Mouse (Mus musculus): Measurements from ENCODE around the gene Trim61.

Trim61 gene

DNA sequence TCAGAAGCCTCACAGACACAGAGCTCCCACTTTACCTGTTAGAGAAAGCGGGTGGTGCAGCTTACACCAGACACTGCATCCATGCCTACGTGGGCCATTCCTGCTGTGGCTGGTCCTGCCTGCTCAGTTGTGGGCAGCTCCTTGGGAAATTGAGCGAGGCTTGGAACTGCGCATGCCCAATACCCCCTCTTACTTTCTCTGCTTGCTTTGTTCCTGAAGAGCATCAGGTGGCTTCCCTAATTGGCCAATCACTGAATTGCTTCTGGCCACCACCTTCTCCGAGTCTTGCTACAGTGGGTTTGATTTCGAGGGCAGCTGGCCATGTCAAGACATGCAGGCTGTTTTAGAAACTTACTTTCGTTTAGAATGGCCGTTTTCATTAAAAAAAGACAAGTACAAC is at the start of gene Trim61, which contains the start of gene Trim60:
Gene Trim61, minus strand, starts transcription at position 101 of the 400 bp plus-strand sequence.
Gene Trim60, minus strand, starts transcription at position 162 of the 400 bp plus-strand sequence.
- DNase-seq: no peak

DNA sequence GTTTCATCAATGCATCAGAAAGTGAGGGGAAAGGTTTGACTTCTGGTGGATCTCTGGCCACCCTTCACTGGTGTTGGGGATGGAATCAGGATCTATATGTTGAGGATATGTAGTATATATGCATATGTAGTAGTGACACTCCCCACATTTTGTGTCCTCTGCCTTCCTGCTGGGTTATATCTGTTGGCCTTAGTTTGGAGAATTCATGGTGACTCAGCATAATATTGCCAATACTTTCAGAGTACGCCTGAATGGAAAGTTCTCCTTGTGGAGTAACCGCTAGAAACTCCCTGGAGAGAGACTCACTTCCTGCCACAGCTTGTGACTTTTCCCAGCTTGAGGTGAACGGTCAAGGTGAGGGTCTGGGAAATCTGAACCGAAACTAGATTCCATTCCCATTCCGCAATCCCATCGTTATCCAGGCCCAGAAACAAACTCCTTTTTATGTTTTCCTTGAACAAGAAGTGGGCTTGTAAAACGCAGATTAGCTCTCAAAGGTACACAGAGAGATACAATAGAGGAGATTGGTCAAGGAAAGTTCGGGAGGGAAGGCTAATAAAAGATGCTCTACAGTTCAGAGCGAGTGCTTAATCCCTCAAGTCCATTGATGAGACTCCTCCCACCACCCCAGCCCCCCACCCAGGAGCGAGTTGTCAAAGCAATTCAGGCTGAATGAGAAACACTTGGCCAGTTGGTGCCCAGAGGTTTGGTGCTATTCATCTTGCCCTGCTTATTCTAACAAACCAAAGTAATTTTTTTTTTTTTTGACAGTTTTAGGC is 49.6 kb upstream of the Trim61 start:
- no peak for DNase-seq

DNA sequence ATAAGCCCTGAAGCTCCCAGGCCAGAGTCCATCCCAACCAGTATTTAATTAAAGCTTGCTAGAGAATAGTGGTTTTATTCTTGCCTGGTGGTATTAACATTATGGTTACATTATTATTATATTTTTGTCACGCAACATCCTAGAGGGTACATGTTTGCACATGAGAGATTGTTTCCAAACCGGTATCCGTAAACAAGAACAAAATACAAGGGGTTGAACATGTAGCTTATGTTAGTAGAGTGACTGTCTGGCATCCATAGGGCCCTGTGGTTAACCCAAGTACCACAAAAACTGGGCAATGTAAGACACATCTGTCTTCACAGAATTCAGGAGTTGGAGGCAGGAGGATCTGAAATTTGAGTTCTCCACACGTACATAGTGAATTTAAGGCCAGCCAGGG is 48.7 kb upstream of the Trim61 start:
- no peak for DNase-seq

DNA sequence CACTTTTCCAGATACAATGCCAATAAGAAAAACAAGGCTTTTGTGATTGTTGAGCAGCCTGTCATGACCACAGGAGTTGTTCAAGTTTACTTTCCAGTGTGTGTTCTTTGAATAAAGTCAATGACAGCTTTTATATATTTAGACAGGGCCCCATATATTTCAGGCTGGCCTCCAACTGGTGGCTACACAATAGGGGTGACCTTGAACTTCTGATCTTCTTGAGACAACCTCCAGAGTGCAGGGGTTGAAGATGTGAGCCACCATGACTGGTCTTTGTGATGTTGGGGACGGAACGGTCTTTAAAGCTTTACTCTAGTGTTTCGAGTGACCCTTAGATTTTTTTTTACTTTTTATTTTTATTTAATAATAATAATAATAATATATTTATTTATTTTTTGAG is 47.3 kb upstream of the Trim61 start:
- no peak for DNase-seq

DNA sequence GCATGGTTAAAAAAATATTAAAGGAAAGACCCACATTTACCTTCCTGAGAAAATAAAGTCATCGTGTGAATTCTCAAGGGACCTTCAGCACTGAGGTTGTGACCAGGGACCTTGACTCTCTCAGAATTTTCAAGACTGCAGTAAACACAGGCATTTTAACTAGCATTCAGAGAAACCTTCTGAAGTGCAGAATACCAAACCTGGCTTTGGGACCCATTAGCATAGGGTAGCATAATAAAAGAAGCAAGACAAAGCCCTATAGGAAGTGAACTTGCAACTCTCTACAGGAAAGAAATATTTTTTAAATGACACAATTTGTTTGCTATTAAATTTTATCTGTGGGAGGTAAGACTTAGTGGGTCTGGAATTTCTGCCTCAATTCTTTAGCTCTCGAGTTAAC is 45.7 kb upstream of the Trim61 start:
- DNase-seq: no peak

DNA sequence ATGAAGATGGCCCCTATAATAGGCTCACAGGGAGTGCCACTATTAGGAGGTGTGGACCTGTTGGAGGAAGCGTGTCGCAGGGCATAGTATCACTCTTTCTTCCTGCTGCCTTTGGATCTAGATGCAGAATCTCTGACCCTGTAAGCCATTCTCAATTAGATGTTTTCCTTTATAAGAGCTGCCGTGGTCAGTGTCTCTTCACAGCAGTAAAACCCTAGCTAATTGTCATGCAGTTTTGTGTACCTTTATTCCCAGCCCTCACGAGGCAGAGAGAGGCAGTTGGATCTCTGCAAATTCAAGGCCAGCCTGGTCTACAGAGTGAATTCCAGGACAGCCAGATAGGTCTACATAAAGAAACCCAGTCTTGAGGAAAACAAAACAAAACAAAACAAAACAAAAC is 43.9 kb upstream of the Trim61 start:
- DNase-seq: no peak

DNA sequence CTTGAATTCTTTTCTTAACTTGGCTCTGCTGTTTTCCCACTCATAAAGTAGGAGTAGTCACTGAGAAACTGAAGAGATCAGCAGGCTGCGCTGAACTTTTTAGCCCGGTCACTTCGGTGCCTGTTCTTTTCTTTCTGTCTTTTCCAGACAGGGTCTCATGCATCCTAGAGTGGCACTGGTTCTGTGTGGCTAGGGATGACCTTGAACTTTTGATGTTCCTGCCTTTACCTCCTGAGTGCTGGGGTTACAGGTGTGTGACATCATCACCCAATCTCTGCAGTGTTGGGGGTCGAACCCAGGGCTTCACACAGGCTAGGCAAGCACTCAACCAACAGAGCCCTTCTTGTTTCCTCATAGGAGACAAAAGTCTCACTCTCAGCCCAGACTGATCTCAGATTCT is 38.4 kb upstream of the Trim61 start:
- no peak for DNase-seq

DNA sequence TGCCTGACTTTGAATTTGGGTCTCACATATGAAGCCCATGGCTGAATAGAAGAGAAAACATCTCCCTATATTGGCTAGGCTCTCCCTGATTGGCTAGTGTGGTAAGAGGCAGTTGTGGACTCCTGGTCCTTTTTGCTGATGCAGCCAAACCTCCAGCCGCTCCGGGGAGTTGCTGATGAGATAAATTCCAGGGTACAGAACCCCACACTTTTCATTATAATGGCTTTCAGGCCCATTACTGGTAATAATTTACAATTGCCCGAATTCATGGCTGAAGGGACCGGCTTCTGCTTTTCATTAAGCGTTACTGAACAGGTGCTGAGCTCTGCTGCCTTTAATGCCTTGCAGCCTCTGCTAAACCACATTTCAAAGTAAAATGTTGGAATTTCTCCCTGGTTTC is 35.6 kb upstream of the Trim61 start:
- no peak for DNase-seq

DNA sequence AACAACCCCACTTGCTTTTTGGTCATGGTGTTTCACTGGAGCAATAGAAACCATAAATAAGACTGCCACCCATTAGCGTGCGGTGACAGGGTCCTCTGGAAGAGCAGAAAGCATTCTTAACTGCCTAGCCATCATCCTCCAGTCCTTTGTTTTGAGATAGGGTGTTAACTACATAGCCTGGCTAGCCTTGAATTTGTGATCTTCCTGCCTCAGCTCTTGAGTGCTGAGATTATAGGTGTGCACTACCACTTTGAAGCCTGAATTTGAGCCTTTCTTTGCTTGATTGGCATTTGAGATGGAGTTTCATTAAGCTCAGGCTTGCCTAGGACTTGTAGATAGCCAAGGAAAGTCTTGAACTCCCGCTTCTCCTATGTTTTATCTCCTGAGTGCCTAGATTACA is 35.2 kb upstream of the Trim61 start:
- no peak for DNase-seq

DNA sequence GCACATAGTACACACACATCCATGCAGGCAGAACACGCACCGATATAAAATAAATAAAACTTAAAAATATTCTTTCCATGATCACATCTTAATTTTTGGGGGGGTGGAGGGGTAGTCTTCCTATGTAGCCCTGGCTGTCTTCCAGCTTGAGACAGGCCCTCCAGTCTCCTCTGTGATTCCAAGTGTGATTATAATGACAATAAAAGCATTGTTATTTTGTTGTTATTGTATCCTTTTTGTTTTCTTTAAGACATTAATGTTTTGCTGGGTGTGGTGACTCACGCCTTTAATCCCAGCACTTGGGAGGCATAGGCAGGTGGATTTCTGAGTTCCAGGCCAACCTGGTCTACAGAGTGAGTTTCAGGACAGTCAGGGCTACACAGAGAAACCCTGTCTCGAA is 29.5 kb upstream of the Trim61 start:
- DNase-seq: no peak

DNA sequence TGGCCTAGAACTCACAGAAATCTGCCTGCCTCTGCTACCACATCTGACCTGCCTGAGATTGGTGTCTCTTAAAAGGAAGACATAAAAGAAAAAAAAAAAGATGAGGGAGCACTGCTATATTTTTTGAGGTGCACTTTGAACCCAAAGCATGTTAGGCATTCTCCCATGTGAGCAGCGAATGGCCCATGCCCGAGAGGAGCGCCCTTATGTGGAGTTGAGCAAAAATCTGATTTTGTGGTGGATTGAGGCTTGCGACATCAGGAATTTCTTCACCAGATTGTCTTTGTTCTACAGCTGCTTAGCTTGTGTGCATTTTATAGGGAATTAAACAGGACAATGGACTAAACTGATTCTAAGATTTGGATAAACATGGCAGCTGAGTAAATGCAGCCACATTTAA is 28.9 kb upstream of the Trim61 start:
- no peak for DNase-seq

DNA sequence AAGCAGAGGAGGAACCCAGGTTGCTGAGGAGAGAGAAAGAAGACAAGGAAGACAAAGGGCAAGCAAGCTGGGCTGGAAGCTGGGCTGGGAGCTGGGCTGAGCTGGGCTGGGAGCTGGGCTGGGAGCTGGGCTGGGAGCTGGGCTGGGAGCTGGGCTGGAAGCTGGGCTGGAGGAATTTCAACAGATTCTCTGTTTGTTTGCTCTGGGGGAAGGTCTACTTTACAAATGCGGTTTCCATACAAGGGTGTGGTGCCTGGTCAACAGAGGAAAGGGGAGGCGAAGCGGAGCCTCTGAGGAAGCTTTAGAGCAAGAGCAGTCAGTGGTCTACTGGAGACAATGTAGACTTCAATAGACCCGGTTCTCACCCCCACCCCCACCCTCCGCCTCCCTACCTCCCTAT is 28.2 kb upstream of the Trim61 start:
- no peak for DNase-seq

DNA sequence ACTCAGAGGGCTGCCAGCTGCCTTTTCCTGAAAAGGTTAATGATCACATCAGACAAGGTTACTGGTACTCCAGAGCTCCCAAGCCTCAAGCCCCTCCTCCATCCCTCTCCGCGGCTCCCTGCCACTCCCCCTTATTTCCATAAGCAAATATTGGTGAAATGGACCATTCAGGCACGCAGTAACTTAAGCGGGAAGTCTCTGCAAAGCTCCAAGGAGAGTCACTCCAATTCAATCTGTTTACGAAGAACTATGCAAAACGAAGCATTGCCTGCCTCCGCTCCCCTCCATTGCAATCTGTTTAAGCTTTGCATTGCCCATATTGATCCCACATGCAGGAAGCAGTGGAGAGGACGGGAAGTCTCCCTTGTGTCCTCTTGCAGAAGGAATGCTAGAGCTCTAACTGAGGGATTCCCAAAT is 18.8 kb upstream of the Trim61 start, which contains the start of gene Apela:
Gene Apela, minus strand, starts transcription at position 220 of the 417 bp plus-strand sequence.
- peak; percentile 61 to 77 for DNase-seq

DNA sequence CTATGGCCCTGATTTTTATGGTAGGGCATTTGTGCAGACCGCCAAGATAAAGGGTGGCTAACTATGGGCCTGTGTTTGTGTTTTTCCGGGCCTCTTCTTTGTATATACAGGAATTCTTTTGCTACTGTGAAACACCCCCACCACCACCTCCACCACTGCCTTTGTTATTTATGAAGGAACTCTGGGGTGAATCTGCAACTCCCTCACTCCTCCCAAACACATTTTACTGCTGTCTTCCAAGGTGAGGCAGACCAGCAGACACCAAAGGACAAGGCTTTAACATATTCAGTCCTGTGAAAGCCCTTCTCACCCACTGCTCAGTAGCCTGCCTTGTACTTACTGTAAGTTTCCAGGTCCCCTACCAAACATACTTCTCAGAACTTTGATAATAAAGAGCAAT is 15.8 kb upstream of the Trim61 start:
- DNase-seq: no peak

DNA sequence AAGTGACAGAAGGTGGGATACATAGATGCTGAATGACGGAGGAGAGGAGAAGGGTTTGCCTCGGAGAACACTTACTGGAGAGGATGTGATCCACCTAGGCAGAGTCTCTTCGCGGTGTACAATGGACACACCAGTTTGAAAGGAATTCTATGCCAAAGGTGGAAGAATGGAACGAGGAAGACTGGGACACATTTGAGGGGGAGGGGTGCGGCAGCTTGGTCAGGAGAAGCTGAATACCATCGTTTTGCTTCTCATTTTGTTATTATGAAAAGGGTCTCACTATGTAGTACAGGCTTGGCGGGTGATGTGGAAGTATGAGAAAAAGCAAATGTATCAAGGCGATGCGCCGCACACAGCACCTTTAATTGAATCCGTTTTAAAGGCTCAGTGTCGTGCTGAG is 14.7 kb upstream of the Trim61 start:
- no peak for DNase-seq

DNA sequence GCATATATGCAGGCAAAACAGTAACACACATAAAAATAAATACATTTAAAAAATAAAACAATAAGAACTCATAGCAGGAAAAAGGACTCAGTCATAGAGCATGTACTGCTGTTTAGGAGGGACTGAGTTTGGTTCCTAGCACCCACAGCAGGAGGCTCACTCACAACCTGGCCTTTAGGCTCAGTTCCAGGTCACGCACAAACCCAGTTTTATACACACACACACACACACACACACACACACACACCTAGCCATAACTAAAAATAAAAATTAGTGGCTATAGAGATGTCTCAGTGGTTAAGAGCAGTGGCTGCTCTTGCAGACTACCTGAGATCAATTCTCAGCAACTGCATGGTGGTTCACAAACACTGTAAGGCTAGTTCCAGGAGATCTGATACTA is 13.8 kb upstream of the Trim61 start:
- DNase-seq: no peak

DNA sequence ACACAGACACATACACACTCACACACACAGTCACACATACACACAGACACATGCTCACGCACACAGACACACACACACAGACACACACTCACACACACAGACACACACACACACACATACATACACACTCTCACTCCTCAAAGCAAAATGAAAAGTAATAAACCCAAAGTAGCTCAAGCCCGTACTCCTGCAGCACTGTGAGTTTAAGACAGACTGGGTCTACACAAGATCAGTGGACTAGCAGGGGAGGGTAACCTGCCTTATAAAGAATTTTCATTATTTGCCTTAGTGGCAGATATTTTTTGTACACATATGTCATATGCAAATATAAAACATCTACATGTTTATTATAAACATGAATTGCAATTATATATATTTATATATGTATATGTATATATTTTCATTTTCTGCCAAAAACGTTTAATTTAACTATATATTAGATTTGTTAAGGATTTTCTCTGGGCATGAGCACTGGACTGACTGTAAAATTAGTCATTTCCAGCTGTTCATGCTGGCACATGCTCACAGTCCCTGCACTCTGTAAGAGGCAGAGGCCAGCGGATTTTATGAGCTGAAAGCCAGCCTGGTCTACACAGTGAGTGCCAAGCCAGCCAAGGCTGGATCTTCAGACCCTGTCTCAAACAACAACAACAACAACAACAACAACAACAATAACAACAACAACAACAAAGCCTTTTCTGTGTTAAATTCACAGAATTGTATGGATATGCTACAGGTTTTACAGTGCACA is 12.6 kb upstream of the Trim61 start:
- DNase-seq: no peak

DNA sequence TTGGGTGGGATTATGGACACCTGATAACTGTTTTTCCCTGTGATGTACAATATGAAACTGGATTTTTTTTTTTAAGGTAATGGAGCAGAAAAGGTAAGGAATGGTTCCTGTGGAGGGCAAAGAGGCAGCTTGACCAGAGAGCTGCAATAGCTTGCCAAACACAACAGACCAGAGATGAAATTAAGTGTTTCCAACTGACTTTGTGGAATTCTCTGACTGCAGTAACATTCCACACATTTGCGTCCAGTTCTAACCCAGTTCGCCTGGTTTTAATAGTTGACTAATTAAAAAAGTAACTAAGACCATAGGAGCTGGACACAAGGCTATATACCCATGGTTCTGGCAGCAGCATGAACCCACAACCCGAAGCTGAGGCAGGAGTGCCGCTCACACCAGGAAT is 11.5 kb upstream of the Trim61 start:
- DNase-seq: peak in 1 of 2 experiments; percentile 64

DNA sequence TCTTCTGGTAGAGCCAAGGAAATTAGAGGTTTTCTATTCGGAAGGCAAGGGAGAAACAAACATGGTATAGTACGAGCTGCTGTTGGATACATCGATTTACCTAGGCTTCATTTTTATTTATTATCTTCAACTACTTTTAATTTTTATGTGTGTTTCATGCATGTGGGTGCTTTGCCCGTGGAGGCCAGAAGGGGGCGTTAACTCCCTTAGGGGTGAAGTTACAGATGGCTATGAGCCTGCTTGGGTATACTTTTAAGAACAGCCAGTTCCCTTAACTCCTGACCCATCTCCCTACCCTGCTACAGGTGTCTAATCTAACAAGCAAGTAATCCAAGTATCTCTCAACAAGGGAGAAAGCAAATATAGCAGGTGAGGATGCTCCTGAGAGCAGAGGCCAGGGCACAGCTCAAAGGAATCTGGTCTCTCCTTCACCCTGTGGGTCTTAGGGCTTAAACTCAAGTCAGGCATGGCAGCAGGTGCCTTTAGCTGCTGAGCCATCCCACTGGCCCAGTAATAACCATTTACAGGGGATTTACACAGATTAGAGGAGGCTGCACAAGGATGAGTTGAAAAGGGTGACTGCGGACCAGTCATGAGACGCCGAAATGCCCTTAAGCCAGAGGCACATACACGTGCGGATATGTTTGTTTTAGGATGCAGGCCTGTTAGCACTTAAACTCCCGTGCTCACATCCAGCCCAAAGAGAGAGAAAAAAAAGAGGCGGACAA is 10.8 kb upstream of the Trim61 start:
- peak in 1 of 2 experiments; percentile 23 for DNase-seq

DNA sequence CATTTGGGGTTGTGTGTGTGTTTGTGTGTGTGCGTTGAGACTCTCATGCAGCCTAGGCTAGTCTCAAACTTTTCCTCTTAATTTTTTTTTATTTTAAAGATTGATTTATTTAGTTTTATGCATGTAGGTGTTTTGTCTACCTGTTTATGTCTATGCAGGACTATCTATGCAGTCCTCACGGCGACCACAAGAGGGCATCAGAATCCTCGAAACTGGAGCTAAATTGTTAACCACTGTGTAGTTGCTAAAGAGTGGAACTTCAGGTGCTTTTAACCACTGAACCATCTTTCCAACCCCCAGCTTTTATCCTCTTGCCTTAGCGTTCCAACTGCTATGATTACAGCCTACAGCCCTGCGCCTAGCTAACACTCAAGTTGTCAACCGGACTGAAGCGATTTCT is 4.2 kb upstream of the Trim61 start:
- peak; percentile 47 to 83 for DNase-seq

DNA sequence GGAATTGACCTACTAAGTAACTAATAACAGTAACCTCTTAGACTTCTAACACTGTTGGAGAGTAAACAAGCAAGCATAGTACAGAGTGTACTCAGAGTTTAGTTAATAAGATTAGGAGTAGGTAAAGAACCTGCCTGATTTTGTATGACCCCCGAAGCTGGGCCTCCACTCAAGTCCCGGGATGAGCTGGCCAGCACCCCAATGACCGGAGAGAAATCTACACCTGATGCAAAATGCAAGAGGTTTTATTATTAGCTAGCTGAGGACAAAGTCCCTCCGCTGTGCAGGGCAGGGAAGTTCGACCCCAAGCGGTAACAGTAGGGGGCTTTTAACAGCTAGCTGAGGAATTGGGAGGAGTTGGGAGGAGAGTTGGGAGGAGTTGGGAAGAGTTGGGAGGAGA is 10.7 kb downstream of the Trim61 start:
- DNase-seq: peak; percentile 30 to 40

DNA sequence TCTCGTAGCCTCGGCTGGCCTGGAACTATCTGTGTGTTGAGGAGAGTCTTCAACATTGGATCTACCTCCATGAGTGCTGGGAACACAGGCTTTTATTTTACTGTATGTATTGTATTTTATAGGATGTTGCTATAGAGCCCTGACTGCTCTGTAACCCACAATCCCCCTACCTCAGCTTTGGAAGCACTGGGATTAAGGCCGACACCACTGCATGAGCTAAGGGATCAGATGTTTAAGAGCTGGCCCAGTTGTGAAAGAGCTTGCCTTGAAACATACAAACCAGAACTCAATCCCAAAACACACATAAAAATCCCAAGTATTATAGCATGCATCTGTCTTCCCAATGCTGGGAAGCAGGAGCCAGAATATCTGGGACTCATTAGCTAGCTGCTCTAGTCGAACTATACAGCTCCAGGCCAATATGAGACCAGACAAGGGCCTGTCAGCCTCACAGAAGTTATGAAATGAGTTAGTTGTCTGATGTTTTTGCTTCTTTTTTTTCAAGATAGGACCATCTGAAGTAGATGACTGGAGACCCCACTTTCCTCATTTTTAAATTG is 19.4 kb downstream of the Trim61 start:
- no peak for DNase-seq

DNA sequence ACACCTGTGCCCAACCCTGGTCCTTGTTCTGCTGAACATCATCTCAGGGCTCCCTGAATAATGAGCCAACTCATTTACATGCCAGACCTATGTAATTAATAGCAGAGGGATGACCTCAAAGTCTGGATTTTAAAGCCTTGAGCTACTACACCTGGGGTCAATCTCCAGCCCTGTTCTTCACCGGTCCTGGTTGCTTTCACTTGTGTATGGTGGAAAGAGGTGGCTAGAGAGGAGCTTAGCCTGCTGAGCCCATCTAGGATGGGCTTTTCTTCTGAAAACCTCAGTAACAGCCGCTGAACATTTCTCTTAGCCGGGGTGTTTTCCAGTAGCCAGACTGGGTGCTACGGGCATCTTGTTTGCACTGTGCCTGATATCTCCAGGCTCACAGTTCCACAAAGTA is 30.6 kb downstream of the Trim61 start, which contains the start of gene Trim75:
Gene Trim75, minus strand, starts transcription at position 101 of the 400 bp plus-strand sequence.
- DNase-seq: no peak
